Mouse (Mus musculus): ENCODE measurements around the gene Polrmt. TPM values are rescaled to one million over a fixed set of nuclear protein-coding genes. Genes with fewer than 3 reads are reported as not detected.

Gene Polrmt
- polyA plus RNA-seq, 1 experiment from 2014 or later = 45.9 TPM

- no peak overlapping the region for H3K27ac ChIP-seq (ENCODE audit: low read length)
- no peak overlapping the region for H3K9ac ChIP-seq (ENCODE audit: low read depth, low read length)
- peaks cover 13% of the 10 kb centered on the region for H3K4me1 ChIP-seq (ENCODE audit: control insufficient read depth, insufficient read depth, low read length)
- no peaks in the 10 kb centered on the region for H3K9me3 ChIP-seq (replicated peaks; ENCODE audit: control insufficient read depth, low read length, poor library complexity, severe bottlenecking)
- H3K36me3 ChIP-seq (ENCODE audit: control insufficient read depth, insufficient read depth, low read length) = peaks cover 16% of the 10 kb centered on the region; the same call in 1 of the 2 replicates
- 86% methylated on average over 1 of the region's 1 CpGs for WGBS
- H3K4me2 ChIP-seq (ENCODE audit: low read length) = no peak overlapping the region
- no peak for ATAC-seq
- H3K27me3 ChIP-seq (ENCODE audit: control insufficient read depth, insufficient read depth, low read depth, low read length) = peaks cover 8% of the 10 kb centered on the region; the same call in 1 of the 2 replicates
- no peak overlapping the region for H3K4me3 ChIP-seq (ENCODE audit: low read depth, low read length)
Observed at GRCm38 (mm10) chr10:79712029-79712428, 34.4 kb downstream of the Polrmt start.

GRCm38 (mm10) chr10:79709307-79709706, 37.1 kb downstream of the Polrmt start:
- H3K27me3 ChIP-seq (ENCODE audit: control insufficient read depth, insufficient read depth, low read depth, low read length) = no peaks in the 10 kb centered on the region
- WGBS = 84% methylated on average over 7 of the region's 7 CpGs
- no peak overlapping the region for H3K9ac ChIP-seq (ENCODE audit: low read depth, low read length)
- no peak overlapping the region for H3K27ac ChIP-seq (ENCODE audit: low read length)
- H3K4me1 ChIP-seq (ENCODE audit: control insufficient read depth, insufficient read depth, low read length) = peaks cover 30% of the 10 kb centered on the region
- no peaks in the 10 kb centered on the region for H3K9me3 ChIP-seq (replicated peaks; ENCODE audit: control insufficient read depth, low read length, poor library complexity, severe bottlenecking)
- no peak overlapping the region for H3K4me2 ChIP-seq (ENCODE audit: low read length)
- H3K4me3 ChIP-seq (ENCODE audit: low read depth, low read length) = no peak overlapping the region
- ATAC-seq = no peak
- H3K36me3 ChIP-seq (ENCODE audit: control insufficient read depth, insufficient read depth, low read length) = peaks cover 16% of the 10 kb centered on the region; the same call in 1 of the 2 replicates

GRCm38 (mm10) chr10:79708668-79709067, 37.7 kb downstream of the Polrmt start:
- no peaks in the 10 kb centered on the region for H3K9me3 ChIP-seq (replicated peaks; ENCODE audit: control insufficient read depth, low read length, poor library complexity, severe bottlenecking)
- H3K4me2 ChIP-seq (ENCODE audit: low read length) = 0 out of 2 replicates have a peak overlapping the region, but pooled peaks have one; percentile 3
- no peak for ATAC-seq
- peaks cover 16% of the 10 kb centered on the region; the same call in 1 of the 2 replicates for H3K36me3 ChIP-seq (ENCODE audit: control insufficient read depth, insufficient read depth, low read length)
- H3K27ac ChIP-seq (ENCODE audit: low read length) = no peak overlapping the region
- H3K4me3 ChIP-seq (ENCODE audit: low read depth, low read length) = no peak overlapping the region
- peaks cover 30% of the 10 kb centered on the region for H3K4me1 ChIP-seq (ENCODE audit: control insufficient read depth, insufficient read depth, low read length)
- WGBS = 90% methylated on average over 21 of the region's 21 CpGs
- no peaks in the 10 kb centered on the region for H3K27me3 ChIP-seq (ENCODE audit: control insufficient read depth, insufficient read depth, low read depth, low read length)
- H3K9ac ChIP-seq (ENCODE audit: low read depth, low read length) = no peak overlapping the region

GRCm38 (mm10) chr10:79707759-79708158, 38.6 kb downstream of the Polrmt start:
- Histone ChIP-seq H3K4me1 (ENCODE audit: control insufficient read depth, insufficient read depth, low read length) (peaks cover 30% of the 10 kb centered on the region), H3K9ac (ENCODE audit: low read depth, low read length) (no peak overlapping the region), H3K36me3 (ENCODE audit: control insufficient read depth, insufficient read depth, low read length) (peaks cover 16% of the 10 kb centered on the region; the same call in 1 of the 2 replicates), H3K4me2 (ENCODE audit: low read length) (peak overlapping the region; percentile 18; the same call in 1 of the 2 replicates), H3K27ac (ENCODE audit: low read length) (no peak overlapping the region), H3K4me3 (ENCODE audit: low read depth, low read length) (no peak overlapping the region), H3K27me3 (ENCODE audit: control insufficient read depth, insufficient read depth, low read depth, low read length) (no peaks in the 10 kb centered on the region), H3K9me3 (replicated peaks; ENCODE audit: control insufficient read depth, low read length, poor library complexity, severe bottlenecking) (no peaks in the 10 kb centered on the region)
- ATAC-seq = no peak
- WGBS = 66% methylated on average over 4 of the region's 4 CpGs

GRCm38 (mm10) chr10:79707162-79707561, 39.2 kb downstream of the Polrmt start:
- Histone ChIP-seq H3K4me1 (ENCODE audit: control insufficient read depth, insufficient read depth, low read length) (peaks cover 30% of the 10 kb centered on the region), H3K27me3 (ENCODE audit: control insufficient read depth, insufficient read depth, low read depth, low read length) (no peaks in the 10 kb centered on the region), H3K36me3 (ENCODE audit: control insufficient read depth, insufficient read depth, low read length) (peaks cover 16% of the 10 kb centered on the region; the same call in 1 of the 2 replicates), H3K9me3 (replicated peaks; ENCODE audit: control insufficient read depth, low read length, poor library complexity, severe bottlenecking) (no peaks in the 10 kb centered on the region), H3K4me3 (ENCODE audit: low read depth, low read length) (peak overlapping the region; percentile 9; the same call in 1 of the 2 replicates), H3K4me2 (ENCODE audit: low read length) (peak overlapping the region; percentile 18; the same call in 1 of the 2 replicates), H3K27ac (ENCODE audit: low read length) (0 out of 2 replicates have a peak overlapping the region, but pooled peaks have one; percentile 37), H3K9ac (ENCODE audit: low read depth, low read length) (no peak overlapping the region)
- no peak for ATAC-seq
- WGBS = 83% methylated on average over 1 of the region's 1 CpGs

- peaks cover 30% of the 10 kb centered on the region for H3K4me1 ChIP-seq (ENCODE audit: control insufficient read depth, insufficient read depth, low read length)
- no peak overlapping the region for H3K27ac ChIP-seq (ENCODE audit: low read length)
- peak overlapping the region; percentile 69 for H3K4me2 ChIP-seq (ENCODE audit: low read length)
- peak overlapping the region; percentile 89 for H3K9ac ChIP-seq (ENCODE audit: low read depth, low read length)
- no peaks in the 10 kb centered on the region for H3K27me3 ChIP-seq (ENCODE audit: control insufficient read depth, insufficient read depth, low read depth, low read length)
- peaks cover 16% of the 10 kb centered on the region; the same call in 1 of the 2 replicates for H3K36me3 ChIP-seq (ENCODE audit: control insufficient read depth, insufficient read depth, low read length)
- 86% methylated on average over 5 of the region's 5 CpGs for WGBS
- H3K4me3 ChIP-seq (ENCODE audit: low read depth, low read length) = peak overlapping the region; percentile 11; the same call in 1 of the 2 replicates
- H3K9me3 ChIP-seq (replicated peaks; ENCODE audit: control insufficient read depth, low read length, poor library complexity, severe bottlenecking) = no peaks in the 10 kb centered on the region
- ATAC-seq = no peak
Observed at GRCm38 (mm10) chr10:79706406-79707094, 39.8 kb downstream of the Polrmt start.

- 76% methylated on average over 5 of the region's 5 CpGs for WGBS
Observed at GRCm38 (mm10) chr10:79705951-79706350, 40.4 kb downstream of the Polrmt start.

GRCm38 (mm10) chr10:79704970-79705360, 41.4 kb downstream of the Polrmt start:
- 5% methylated on average over 10 of the region's 10 CpGs for WGBS
- peak; percentile 12; the same call in 1 of the 2 replicates for ATAC-seq
- Histone ChIP-seq H3K4me1 (ENCODE audit: control insufficient read depth, insufficient read depth, low read length) (peaks cover 30% of the 10 kb centered on the region), H3K9ac (ENCODE audit: low read depth, low read length) (peak overlapping the region; percentile 89), H3K27me3 (ENCODE audit: control insufficient read depth, insufficient read depth, low read depth, low read length) (no peaks in the 10 kb centered on the region), H3K36me3 (ENCODE audit: control insufficient read depth, insufficient read depth, low read length) (peaks cover 9% of the 10 kb centered on the region; the same call in 1 of the 2 replicates), H3K4me2 (ENCODE audit: low read length) (peak overlapping the region; percentile 69), H3K4me3 (ENCODE audit: low read depth, low read length) (peak overlapping the region; percentile 73), H3K9me3 (replicated peaks; ENCODE audit: control insufficient read depth, low read length, poor library complexity, severe bottlenecking) (no peaks in the 10 kb centered on the region), H3K27ac (ENCODE audit: low read length) (peak overlapping the region; percentile 85)

More at GRCm38 (mm10) chr10:79705951-79706350, 40.4 kb downstream of the Polrmt start:
- Histone ChIP-seq H3K9me3 (replicated peaks; ENCODE audit: control insufficient read depth, low read length, poor library complexity, severe bottlenecking) (no peaks in the 10 kb centered on the region), H3K36me3 (ENCODE audit: control insufficient read depth, insufficient read depth, low read length) (peaks cover 13% of the 10 kb centered on the region; the same call in 1 of the 2 replicates), H3K9ac (ENCODE audit: low read depth, low read length) (peak overlapping the region; percentile 89; the same call in 1 of the 2 replicates), H3K4me1 (ENCODE audit: control insufficient read depth, insufficient read depth, low read length) (peaks cover 30% of the 10 kb centered on the region), H3K27ac (ENCODE audit: low read length) (no peak overlapping the region), H3K27me3 (ENCODE audit: control insufficient read depth, insufficient read depth, low read depth, low read length) (no peaks in the 10 kb centered on the region), H3K4me2 (ENCODE audit: low read length) (peak overlapping the region; percentile 69), H3K4me3 (ENCODE audit: low read depth, low read length) (peak overlapping the region; percentile 11; the same call in 1 of the 2 replicates)
- no peak for ATAC-seq
